Mouse (Mus musculus) thymus, adult 2 months (tissue): ENCODE data around the gene Iqcf3.

Experiments used
- CTCF ChIP-seq: fragments of 200-500 bp; IDR thresholded peaks from 2 replicates; pipeline ENCODE4 v1.5.1; 2012; ENCODE audit warnings: mild to moderate bottlenecking, control low read depth, low read length, moderate library complexity, borderline replicate concordance; ENCODE audit not compliant: control insufficient read depth, poor library complexity, insufficient read depth; ENCODE audit errors: extremely low read depth
- POLR2A ChIP-seq: fragments of 200-500 bp; IDR thresholded peaks from 2 replicates; pipeline ENCODE4 v1.6.1; 2012; ENCODE audit warnings: mild to moderate bottlenecking, low read length, control low read depth, moderate library complexity; ENCODE audit not compliant: control insufficient read depth, poor library complexity, insufficient read depth; ENCODE audit errors: extremely low read depth

- peak; percentile 74; the same call in 1 of the 2 replicates for TF ChIP-seq CTCF
- TF ChIP-seq POLR2A, result no peak
Measured at GRCm38 (mm10) chr9:106531833-106532232, 29.6 kb downstream of the Iqcf3 start.
